Mouse (Mus musculus) CH12F3 (cell line): ENCODE results near the gene 1300017J02Rik.

Experiments used
- in situ Hi-C: fragments of 300-500 bp; cut with MboI; formaldehyde crosslinking; loops from 2 replicates; pipeline ENCODE4 v1.14.3; 2020; ENCODE audit warnings: low sequenced_read_pairs

Gene 1300017J02Rik

GRCm38 (mm10) chr9:103275676-103276075, 29.2 kb downstream of the 1300017J02Rik start:
- in situ Hi-C loops: no loop called here

GRCm38 (mm10) chr9:103274819-103275218, 30.1 kb downstream of the 1300017J02Rik start:
- in situ Hi-C loops: no loop called here

GRCm38 (mm10) chr9:103271104-103271503, 33.8 kb downstream of the 1300017J02Rik start:
- in situ Hi-C loops: no loop called here

DNA sequence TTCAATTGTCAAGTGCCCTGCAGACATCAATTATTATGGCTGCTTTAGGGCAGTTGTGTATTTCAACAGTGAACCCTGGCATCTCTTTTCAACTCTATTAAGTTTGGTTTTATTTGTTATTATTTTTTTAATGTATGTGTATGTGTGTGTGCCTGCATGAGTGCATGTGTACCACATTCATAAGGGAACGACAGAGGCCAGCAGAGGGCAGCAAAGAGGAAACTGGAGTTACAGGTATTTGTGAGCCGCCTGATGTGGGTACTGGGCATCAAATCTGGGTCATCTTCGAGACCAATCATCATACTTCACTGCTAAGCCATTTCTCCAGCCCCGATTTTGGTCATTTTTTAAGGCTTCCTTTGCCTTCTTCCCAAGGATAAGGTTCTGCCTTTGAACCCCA, 39.1 kb downstream of the 1300017J02Rik start:
- in situ Hi-C loops: no loop called here

- in situ Hi-C loops: no loop called here
These were observed 52.0 kb downstream of the 1300017J02Rik start for GRCm38 (mm10) chr9:103252906-103253305.

- in situ Hi-C loops: no loop called here
These were observed 56.3 kb downstream of the 1300017J02Rik start for GRCm38 (mm10) chr9:103248618-103249017.

DNA sequence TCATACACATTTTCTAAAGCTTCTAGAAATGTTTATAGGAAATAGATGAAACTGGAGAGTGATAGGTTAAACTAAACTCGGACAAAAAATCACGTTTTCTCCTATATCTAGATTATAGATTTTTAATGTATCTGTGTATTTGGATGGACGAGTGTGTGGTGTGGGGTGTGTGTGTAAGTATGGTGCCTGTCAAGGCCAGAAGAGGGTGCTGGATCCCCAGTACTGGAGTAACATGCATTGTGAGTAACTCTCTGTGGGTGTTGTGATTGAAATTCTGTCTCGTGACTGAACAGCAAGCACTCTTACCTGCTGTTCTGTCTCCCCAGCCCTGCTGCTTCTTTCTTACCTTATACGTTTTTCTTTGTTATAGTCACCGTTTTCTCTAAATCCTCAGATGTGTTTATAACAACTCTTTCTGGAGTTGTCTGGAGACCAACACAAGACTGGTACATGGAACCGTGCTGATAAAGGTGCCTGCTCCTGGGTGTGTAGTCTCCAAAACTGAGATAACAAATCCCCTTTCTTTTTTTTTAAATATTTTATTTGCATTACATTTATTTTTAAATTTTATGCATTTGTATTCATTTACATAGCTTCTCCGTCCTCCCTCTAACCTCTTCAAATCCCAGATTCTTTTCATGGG, 58.2 kb downstream of the 1300017J02Rik start:
- in situ Hi-C loops: no loop called here

GRCm38 (mm10) chr9:103243640-103244039, 61.2 kb downstream of the 1300017J02Rik start:
- in situ Hi-C loops: no loop called here

- in situ Hi-C loops: no loop called here
These were observed 63.7 kb downstream of the 1300017J02Rik start for GRCm38 (mm10) chr9:103241206-103241605.

DNA sequence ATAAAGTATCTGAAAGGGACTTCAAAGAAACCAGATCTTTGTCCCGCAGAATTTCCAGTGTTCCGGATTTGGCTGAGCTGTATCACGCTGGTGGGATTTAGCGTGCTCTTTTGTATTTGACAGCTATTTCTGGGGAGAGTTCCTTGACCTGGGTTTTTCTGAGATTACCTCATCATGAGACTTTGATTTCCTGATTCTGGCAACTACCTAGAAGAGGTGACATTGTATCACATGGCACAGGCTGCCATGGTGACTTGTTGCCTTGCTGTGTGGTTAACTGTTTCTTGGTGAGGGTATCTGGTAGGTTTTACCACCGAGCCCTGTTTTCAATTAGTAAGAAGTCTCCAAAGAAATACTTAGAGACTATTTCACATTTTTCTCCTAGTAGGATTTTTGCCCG, 65.4 kb downstream of the 1300017J02Rik start:
- in situ Hi-C loops: no loop called here

GRCm38 (mm10) chr9:103234565-103235165, 70.2 kb downstream of the 1300017J02Rik start:
- in situ Hi-C loops: no loop called here

DNA sequence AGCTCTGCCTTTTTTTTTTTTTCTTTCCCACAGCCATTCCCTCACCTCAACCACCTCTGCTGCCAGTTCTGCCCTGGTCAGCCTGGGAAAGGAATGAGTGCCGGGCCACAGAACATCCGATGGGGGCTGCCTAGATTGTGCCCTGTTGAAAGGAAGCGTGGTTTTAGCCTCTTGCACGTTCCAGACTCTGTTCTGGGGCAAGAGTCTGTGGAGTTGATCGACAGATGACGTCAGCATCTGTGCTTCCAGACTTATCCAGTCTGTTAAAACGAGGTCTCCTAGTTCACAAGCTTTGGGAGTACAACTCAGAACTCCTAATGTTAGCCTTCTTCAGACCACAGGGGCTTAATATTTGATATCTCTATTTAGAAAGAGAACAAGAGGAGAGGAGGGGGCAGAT, 70.8 kb downstream of the 1300017J02Rik start:
- in situ Hi-C loops: no loop called here

GRCm38 (mm10) chr9:103233006-103233395, 71.9 kb downstream of the 1300017J02Rik start:
- in situ Hi-C loops: no loop called here

GRCm38 (mm10) chr9:103232232-103233005, 72.5 kb downstream of the 1300017J02Rik start:
- in situ Hi-C loops: no loop called here

- in situ Hi-C loops: no loop called here
These were observed 74.5 kb downstream of the 1300017J02Rik start, which contains the start of the genes Gm20425 and Trf for GRCm38 (mm10) chr9:103230151-103230951. Gene Gm20425 (minus strand): TSS chr9:103230307. Gene Trf (minus strand): TSS chr9:103230444.

- in situ Hi-C loops: loop anchor here (10.0 kb wide), 1 partner anchor 56 kb away; no protein-coding TSS in a partner anchor
These were observed 75.6 kb downstream of the 1300017J02Rik start for GRCm38 (mm10) chr9:103229037-103229867.

DNA sequence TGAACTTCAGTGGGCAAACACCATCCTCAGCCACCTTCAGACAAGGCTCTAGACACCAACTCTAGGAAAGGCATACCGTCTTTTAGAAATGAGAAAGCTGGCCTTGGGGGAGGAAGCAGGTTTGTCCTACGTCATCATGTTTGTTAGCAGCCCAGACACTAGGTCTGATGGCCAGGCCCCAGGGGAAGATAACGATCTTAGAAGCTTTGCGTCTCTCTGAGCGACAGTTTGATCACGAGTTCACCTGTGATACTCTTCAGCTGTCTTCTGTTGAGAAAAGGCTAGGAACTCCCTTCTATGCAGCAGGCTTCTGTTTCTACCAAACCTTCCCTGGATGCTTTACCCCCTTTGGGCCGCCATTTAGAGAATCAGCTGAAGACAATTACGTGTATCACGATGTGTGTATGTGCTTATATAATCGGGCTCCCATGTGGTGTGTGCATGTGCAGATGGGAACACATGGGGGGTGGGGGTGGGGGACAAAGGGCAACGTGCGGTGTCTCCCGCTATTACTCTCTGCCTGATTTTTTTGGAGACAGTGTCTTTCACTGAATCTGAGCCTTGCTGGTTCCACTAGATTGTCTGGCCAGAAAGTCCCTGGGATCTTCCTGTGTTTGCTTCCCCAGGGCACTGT, 76.4 kb downstream of the 1300017J02Rik start:
- in situ Hi-C loops: loop anchor here (10.0 kb wide), 1 partner anchor 56 kb away; no protein-coding TSS in a partner anchor

- in situ Hi-C loops: loop anchor here (10.0 kb wide), 1 partner anchor 57 kb away; no protein-coding TSS in a partner anchor
These were observed 77.1 kb downstream of the 1300017J02Rik start for GRCm38 (mm10) chr9:103227760-103228159.

- in situ Hi-C loops: loop anchor here (10.0 kb wide), 1 partner anchor 58 kb away; no protein-coding TSS in a partner anchor
These were observed 78.1 kb downstream of the 1300017J02Rik start for GRCm38 (mm10) chr9:103226806-103227205.
